Mouse (Mus musculus) hematopoietic multipotent progenitor cell, adult 10-12 weeks (in vitro differentiated cells): ENCODE measurements around the gene Cd5. TPM values are rescaled to one million over a fixed set of nuclear protein-coding genes. Genes with fewer than 3 reads are reported as not detected.

Experiments
- polyA plus RNA-seq: library from polyadenylated mRNA; stranded (reverse); fragments of >175 nt; gene quantifications from 2 replicates; pipeline ENCODE4 v1.2.3, GENCODE M21; 2012; ENCODE audit warnings: low replicate concordance

Gene Cd5
- 65.3 and 138 TPM in 2 replicates for polyA plus RNA-seq

DNA sequence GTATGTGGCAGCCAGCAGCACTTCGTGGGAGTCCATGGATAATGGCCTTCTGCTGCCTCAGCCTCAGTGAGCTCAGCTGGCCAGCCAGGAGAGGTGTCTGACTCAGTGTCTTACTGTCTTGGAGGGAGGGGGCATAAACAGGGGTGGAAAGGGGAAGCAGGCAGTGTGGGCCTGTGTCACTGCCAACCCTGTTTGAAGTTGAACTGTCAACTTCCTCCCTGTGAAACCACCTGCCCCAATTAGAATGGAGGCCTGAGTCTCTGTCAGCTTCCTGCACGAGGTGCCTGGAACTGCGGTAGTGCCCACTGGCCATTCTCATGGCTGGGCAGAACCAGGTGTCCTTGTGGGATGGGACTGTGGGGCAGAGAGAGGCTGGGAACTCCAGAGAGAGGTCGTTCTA is at the start of gene Cd5:
TSS of gene Cd5 (minus strand) at position 192 of the 400 bp plus-strand sequence.

DNA sequence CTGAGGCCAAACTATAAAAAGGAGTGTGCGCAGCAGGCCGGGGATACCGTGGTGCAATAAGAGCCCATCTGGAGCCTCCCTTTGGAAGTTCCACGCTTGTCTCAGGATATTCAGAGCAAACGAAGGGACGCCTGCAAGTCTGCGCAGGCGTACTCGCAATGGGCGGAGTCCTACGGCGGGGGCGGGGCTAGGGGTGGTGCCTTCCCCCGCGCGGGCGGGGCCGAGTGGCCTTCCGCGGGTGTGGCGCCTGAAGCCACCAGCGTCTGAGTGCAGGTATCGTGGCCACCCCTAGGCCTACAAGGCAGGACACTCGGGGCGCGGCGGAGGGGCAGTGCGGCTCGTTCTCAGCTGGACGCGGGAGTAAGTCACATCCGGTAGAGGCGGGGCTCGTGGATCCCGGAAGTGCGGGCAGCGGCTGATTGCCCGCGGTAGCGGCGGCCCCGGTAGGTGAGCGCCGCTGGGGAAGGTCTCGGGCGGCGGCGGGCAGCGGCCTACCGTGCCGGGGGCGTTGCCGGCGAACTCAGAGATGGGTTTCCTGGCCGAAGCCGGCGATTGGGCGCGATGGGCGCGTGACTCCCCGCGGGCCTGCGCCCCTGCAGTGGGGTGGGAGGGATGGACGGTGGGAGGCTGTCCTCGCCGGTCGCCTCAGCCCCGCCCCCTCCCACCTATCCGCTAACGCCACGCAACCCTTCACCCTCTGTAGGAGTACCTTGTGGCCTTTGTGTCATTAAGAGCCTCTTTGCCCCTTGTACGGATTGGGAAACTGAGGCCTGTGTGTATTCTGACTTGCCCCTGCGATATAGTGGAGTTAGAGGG is 50.1 kb downstream of the Cd5 start, which contains the start of gene Vps37c:
TSS of gene Vps37c (plus strand) at position 199 of the 816 bp plus-strand sequence.

DNA sequence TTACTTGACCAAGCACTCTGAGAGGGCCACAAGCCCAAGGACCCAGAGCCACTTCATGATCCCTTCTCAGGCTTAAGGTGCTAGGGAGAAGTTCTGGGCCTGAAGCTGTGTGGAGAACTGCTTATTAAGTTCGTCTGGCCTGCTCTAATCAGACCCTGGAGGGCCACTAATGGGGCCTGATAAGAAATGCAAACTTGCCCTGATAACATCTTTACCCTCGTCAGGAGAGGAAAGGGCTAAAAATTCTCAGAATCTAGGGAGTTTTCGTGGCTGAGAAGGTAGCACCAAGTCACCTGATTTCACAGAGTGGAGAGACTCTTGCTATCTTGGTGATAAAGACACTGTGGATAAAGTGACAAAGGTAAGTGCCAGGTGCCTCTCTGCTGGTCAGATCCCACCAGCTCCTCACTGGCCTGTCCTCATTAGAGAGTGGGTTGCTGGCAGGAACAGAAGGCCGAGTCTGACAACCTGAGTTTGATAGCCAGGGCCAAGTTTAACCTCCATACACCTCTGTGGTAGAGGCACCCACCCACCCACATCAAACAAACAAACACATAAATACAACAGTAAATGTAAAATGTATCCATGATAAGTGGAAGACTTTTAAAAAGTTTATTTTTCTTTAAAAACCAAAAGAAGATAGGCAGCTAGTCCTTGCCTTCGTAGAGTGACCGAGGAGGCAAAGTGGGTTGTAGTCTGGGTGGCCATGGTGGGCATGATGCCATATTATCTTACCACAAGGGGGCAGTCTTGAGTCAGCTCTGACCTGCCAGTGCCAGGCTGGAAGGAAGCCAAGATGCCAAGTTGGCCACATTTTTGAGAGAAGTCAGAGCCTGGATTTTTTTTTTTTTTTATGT is 60.7 kb downstream of the Cd5 start, which contains the start of gene Pga5:
TSS of gene Pga5 (minus strand) at position 157 of the 857 bp plus-strand sequence.

Other genes starting within 250 kb of the Cd5 start
- gene Cpsf7, start 213.7 kb downstream of the Cd5 start, polyA plus RNA-seq = 30.0 and 84.1 TPM in 2 replicates
- gene Sdhaf2, start 212.9 kb downstream of the Cd5 start, polyA plus RNA-seq = 6.4 and 8.7 TPM in 2 replicates
- 0.73 and 0.96 TPM in 2 replicates for gene Tmem216, start 182.8 kb downstream of the Cd5 start, polyA plus RNA-seq
- 54.8 and 100 TPM in 2 replicates for gene Cyb561a3, start 161.8 kb downstream of the Cd5 start, polyA plus RNA-seq
- gene Tmem138, start 161.6 kb downstream of the Cd5 start, polyA plus RNA-seq = 2.3 and 4.2 TPM in 2 replicates
- gene Ddb1, start 133.7 kb downstream of the Cd5 start, polyA plus RNA-seq = 9.1 and 12.8 TPM in 2 replicates
- gene Tkfc, start 133.3 kb downstream of the Cd5 start, polyA plus RNA-seq = 1.0 and 2.6 TPM in 2 replicates
- 0.16 and 0.22 TPM in 2 replicates for gene Vwce, start 104.8 kb downstream of the Cd5 start, polyA plus RNA-seq
- not detected in 2 replicates for gene Pga5, start 60.9 kb downstream of the Cd5 start, polyA plus RNA-seq
- gene Vps37c, start 50.3 kb downstream of the Cd5 start, polyA plus RNA-seq = 48.2 and 86.5 TPM in 2 replicates
- 32.4 and 49.5 TPM in 2 replicates for gene Cd6, start 91.1 kb upstream of the Cd5 start, polyA plus RNA-seq
- gene Slc15a3, start 100.7 kb upstream of the Cd5 start, polyA plus RNA-seq = 35.4 and 37.5 TPM in 2 replicates
- 1.1 and 3.4 TPM in 2 replicates for gene Tmem132a, start 130.9 kb upstream of the Cd5 start, polyA plus RNA-seq
- 38.3 and 43.0 TPM in 2 replicates for gene Tmem109, start 143.0 kb upstream of the Cd5 start, polyA plus RNA-seq
- gene Prpf19, start 156.2 kb upstream of the Cd5 start, polyA plus RNA-seq = 37.0 and 46.0 TPM in 2 replicates
- not detected in 2 replicates for gene Zp1, start 181.6 kb upstream of the Cd5 start, polyA plus RNA-seq
- gene Ptgdr2, start 198.2 kb upstream of the Cd5 start, polyA plus RNA-seq = 0.04 and 0.27 TPM in 2 replicates
- gene Ccdc86, start 210.3 kb upstream of the Cd5 start, polyA plus RNA-seq = 15.1 and 30.6 TPM in 2 replicates
- gene Ms4a10, start 235.7 kb upstream of the Cd5 start, polyA plus RNA-seq = not detected in 2 replicates